Mouse (Mus musculus) midbrain, embryonic 12.5 days (tissue): ENCODE measurements around the gene Nt5c1a. TPM values are rescaled to one million over a fixed set of nuclear protein-coding genes. Genes with fewer than 3 reads are reported as not detected.

ENCODE experiments used
- ATAC-seq: fragments of 200-750 bp; cut with Nextera tagmentation; 2 replicates; pipeline ENCODE4 v1.8.0; 2017; ENCODE audit warnings: low read depth, moderate TSS enrichment, moderate library complexity; ENCODE audit not compliant: low FRiP score
- H3K27ac ChIP-seq: fragments of 300-500 bp; sonication (generic); replicated peaks from 2 replicates; pipeline ENCODE4 v1.5.1; 2016; ENCODE audit warnings: mild to moderate bottlenecking
- H3K27me3 ChIP-seq: fragments of 300-500 bp; sonication (generic); 2 replicates; pipeline ENCODE4 v1.6.1; 2016; ENCODE audit warnings: mild to moderate bottlenecking
- H3K36me3 ChIP-seq: fragments of 300-500 bp; sonication (generic); 2 replicates; pipeline ENCODE4 v1.6.1; 2016
- H3K4me1 ChIP-seq: fragments of 300-500 bp; sonication (generic); 2 replicates; pipeline ENCODE4 v1.6.1; 2016
- H3K4me2 ChIP-seq: fragments of 300-500 bp; sonication (generic); replicated peaks from 2 replicates; pipeline ENCODE4 v1.6.1; 2016; ENCODE audit warnings: mild to moderate bottlenecking, moderate library complexity
- H3K4me3 ChIP-seq: fragments of 300-500 bp; sonication (generic); 2 replicates; pipeline ENCODE4 v1.5.1; 2016; ENCODE audit warnings: mild to moderate bottlenecking
- H3K9ac ChIP-seq: fragments of 300-500 bp; sonication (generic); replicated peaks from 2 replicates; pipeline ENCODE4 v1.6.1; 2016; ENCODE audit warnings: mild to moderate bottlenecking, moderate library complexity
- H3K9me3 ChIP-seq: fragments of 300-500 bp; sonication (generic); 2 replicates; pipeline ENCODE4 v1.6.1; 2016; ENCODE audit warnings: mild to moderate bottlenecking
- WGBS: fragments of 180-500 bp; shearing (Covaris S2); methylation state at CpG from one replicate; pipeline ENCODE4 v1.1.7; 2016; 5-methylcytosine and 5-hydroxymethylcytosine counted together
- polyA plus RNA-seq: library from polyadenylated mRNA; unstranded; fragments of >200 nt; fragmentation: Nextera tagmentation; extraction: Ambion mirVana; gene quantifications from 2 replicates; pipeline ENCODE4 v1.2.1, GENCODE M21; 2016

Nt5c1a gene
- polyA plus RNA-seq, 1 experiment from 2014 or later, result not detected

DNA sequence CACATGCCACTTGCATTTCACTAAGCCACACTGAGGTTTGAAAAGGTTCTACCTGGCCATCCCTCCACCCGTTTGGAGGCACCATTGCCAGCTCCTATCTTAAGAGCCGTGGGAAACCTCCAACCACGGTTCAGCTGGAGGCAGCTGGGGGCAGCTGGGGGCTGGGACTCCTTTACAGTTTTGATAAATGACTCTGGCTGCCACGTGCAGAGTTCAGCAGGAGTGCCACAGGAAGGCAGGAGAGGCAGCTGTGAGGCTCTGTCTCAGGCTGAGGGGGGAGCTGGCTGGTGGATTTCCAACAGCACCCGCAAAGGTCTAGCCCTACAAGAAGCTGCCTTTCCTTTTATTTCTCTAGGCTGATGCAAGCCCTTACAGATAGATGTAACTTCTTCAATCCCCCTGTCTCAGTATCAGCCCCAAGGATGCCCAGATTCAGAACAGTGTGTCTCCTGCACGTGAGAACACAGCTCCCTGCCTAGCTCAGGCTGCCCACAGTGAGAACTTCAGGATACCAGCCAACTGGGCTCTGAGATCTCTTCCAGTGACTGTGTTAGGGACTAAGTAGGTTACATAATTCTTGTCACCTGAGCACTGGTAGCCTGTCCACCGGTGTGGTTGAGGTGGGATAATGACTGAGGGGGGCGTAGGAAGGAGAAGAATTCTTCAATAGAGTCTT lies 58.9 kb downstream of the Nt5c1a start:
- no peaks in the 10 kb centered on the region for H3K36me3 ChIP-seq
- no peak overlapping the region for H3K4me2 ChIP-seq
- H3K4me3 ChIP-seq, result no peak overlapping the region
- no peaks in the 10 kb centered on the region for H3K9me3 ChIP-seq
- H3K27me3 ChIP-seq, result no peaks in the 10 kb centered on the region
- 56% methylated on average over 8 of the region's 8 CpGs for WGBS
- no peak overlapping the region for H3K27ac ChIP-seq
- no peak for ATAC-seq
- no peak overlapping the region; the same call in 1 of the 2 replicates for H3K9ac ChIP-seq
- H3K4me1 ChIP-seq, result no peaks in the 10 kb centered on the region

DNA sequence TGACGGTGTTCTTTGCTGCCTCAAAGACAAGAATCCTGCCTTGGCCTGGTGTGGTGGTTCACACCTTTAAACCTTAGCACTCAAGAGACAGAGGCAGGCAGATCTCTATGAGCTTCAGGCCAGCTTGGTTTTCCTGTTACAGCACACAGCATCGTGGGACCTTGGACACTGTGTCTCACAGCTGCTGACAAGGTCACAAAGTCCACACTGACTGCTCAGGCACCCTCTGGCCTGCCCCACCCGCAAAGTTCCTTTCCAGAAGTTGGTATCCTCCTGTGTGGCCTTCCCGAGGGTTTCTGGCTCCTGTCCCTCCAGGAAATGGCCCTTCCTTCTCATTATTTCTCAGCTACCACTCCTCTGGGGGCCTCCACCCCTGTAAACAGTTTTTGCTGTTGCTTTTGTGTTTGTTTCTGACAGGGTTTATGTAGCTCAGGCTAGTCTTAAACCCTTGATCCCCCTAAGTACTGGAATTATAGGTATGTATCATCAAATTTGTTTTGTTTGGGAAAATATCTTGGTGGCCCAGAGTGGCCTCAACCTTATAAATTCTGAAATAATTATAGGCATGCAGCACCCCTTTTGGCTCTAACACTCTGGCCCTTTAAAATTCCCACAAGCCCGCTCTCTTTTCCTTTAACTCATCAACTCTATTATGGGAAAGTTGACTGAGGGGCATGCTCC lies 60.6 kb downstream of the Nt5c1a start, which contains the start of gene Pabpc4:
Gene Pabpc4 (plus strand): TSS at position 631 of the 681 bp plus-strand sequence.
- no peak within 1 kb of the TSS for H3K9ac ChIP-seq
- no peaks in the 10 kb centered on the region for H3K36me3 ChIP-seq
- no peaks in the 10 kb centered on the region for H3K27me3 ChIP-seq
- WGBS, result 79% methylated on average over 5 of the region's 5 CpGs
- no peak within 1 kb of the TSS for H3K4me3 ChIP-seq
- ATAC-seq, result no peak
- H3K4me1 ChIP-seq, result no peaks in the 10 kb centered on the region
- no peak within 1 kb of the TSS for H3K4me2 ChIP-seq
- no peaks in the 10 kb centered on the region for H3K9me3 ChIP-seq
- H3K27ac ChIP-seq, result no peak within 1 kb of the TSS

Other genes starting within 250 kb of the Nt5c1a start
- gene Mfsd2a, start 240.3 kb upstream of the Nt5c1a start, polyA plus RNA-seq, result 25.7 TPM in 2 replicates
- gene Mycl, start 205.9 kb upstream of the Nt5c1a start, polyA plus RNA-seq, result 130 and 140 TPM in 2 replicates
- gene Trit1, start 184.9 kb upstream of the Nt5c1a start, polyA plus RNA-seq, result 29.3 and 30.0 TPM in 2 replicates
- gene Bmp8b, start 96.3 kb upstream of the Nt5c1a start, polyA plus RNA-seq, result 0.10 and 0.13 TPM in 2 replicates
- gene Oxct2b, start 85.2 kb upstream of the Nt5c1a start, polyA plus RNA-seq, result not detected in 2 replicates
- gene Ppie, start 61.6 kb upstream of the Nt5c1a start, polyA plus RNA-seq, result 91.9 and 99.0 TPM in 2 replicates
- gene Hpcal4, start 18.3 kb upstream of the Nt5c1a start, polyA plus RNA-seq, result 2.4 and 3.5 TPM in 2 replicates
- 7.4 and 8.0 TPM in 2 replicates for gene Heyl, start 32.1 kb downstream of the Nt5c1a start, polyA plus RNA-seq
- gene Pabpc4, start 60.8 kb downstream of the Nt5c1a start, polyA plus RNA-seq, result 30.7 and 35.0 TPM in 2 replicates
- gene Oxct2a, start 122.1 kb downstream of the Nt5c1a start, polyA plus RNA-seq, result not detected in 2 replicates
- 0.12 and 0.19 TPM in 2 replicates for gene Bmp8a, start 141.7 kb downstream of the Nt5c1a start, polyA plus RNA-seq